Mouse (Mus musculus): ENCODE results near the gene Adcy4.

Gene Adcy4

GRCm38 (mm10) chr14:55747051-55747847 is 36.6 kb downstream of the Adcy4 start:
- DNase-seq = no peak

- no peak for DNase-seq
These were observed 38.0 kb downstream of the Adcy4 start for GRCm38 (mm10) chr14:55745861-55746237.

GRCm38 (mm10) chr14:55745180-55745860 is 38.6 kb downstream of the Adcy4 start, which contains the start of the genes Dhrs1 and Nop9:
Gene Dhrs1 (minus strand): TSS chr14:55745690.
Gene Nop9 (plus strand): TSS chr14:55745693.
- peak; percentile 85 to 88 for DNase-seq

- peak; percentile 84 to 86 for DNase-seq
These were observed 40.2 kb downstream of the Adcy4 start for GRCm38 (mm10) chr14:55743711-55744110.

- DNase-seq = no peak
These were observed 46.7 kb downstream of the Adcy4 start for GRCm38 (mm10) chr14:55737086-55737687.

GRCm38 (mm10) chr14:55735758-55736157 is 48.1 kb downstream of the Adcy4 start:
- DNase-seq = no peak

GRCm38 (mm10) chr14:55735334-55735733 is 48.6 kb downstream of the Adcy4 start:
- no peak for DNase-seq

GRCm38 (mm10) chr14:55734869-55735268 is 49.0 kb downstream of the Adcy4 start:
- no peak for DNase-seq

- no peak for DNase-seq
These were observed 50.0 kb downstream of the Adcy4 start for GRCm38 (mm10) chr14:55733889-55734288.

GRCm38 (mm10) chr14:55730531-55731032 is 53.3 kb downstream of the Adcy4 start:
- DNase-seq = no peak

- no peak for DNase-seq
These were observed 53.8 kb downstream of the Adcy4 start for GRCm38 (mm10) chr14:55730116-55730515.

GRCm38 (mm10) chr14:55727889-55728685 is 55.8 kb downstream of the Adcy4 start:
- peak; percentile 34 to 56 for DNase-seq

- no peak for DNase-seq
These were observed 57.6 kb downstream of the Adcy4 start for GRCm38 (mm10) chr14:55726261-55726660.

GRCm38 (mm10) chr14:55724411-55724871 is 59.5 kb downstream of the Adcy4 start:
- DNase-seq = peak; percentile 66 to 82

- DNase-seq = no peak
These were observed 60.5 kb downstream of the Adcy4 start for GRCm38 (mm10) chr14:55723433-55723832.

GRCm38 (mm10) chr14:55722438-55722945 is 61.4 kb downstream of the Adcy4 start:
- DNase-seq = no peak

GRCm38 (mm10) chr14:55721700-55722437 is 62.0 kb downstream of the Adcy4 start, which contains the start of gene Rabggta:
Gene Rabggta (minus strand): TSS chr14:55722263.
- DNase-seq = peak; percentile 91 to 94

GRCm38 (mm10) chr14:55721076-55721475 is 62.8 kb downstream of the Adcy4 start:
- DNase-seq = no peak

GRCm38 (mm10) chr14:55720666-55721065 is 63.2 kb downstream of the Adcy4 start:
- no peak for DNase-seq

GRCm38 (mm10) chr14:55719737-55720136 is 64.2 kb downstream of the Adcy4 start:
- DNase-seq = no peak

All from lung, adult 18-20 months (tissue).